Mouse (Mus musculus) mesoderm, embryonic 11.5 days (tissue): Measurements from ENCODE around the gene Galnt14.
A peak's percentile ranks its signal among the peaks of the same experiment; 100 is the strongest.

ENCODE experiments used
- DNase-seq: peaks from one replicate; pipeline ENCODE4 v3.0.0-alpha.2; 2012; ENCODE audit warnings: low read depth, low spot score

Gene Galnt14

DNA sequence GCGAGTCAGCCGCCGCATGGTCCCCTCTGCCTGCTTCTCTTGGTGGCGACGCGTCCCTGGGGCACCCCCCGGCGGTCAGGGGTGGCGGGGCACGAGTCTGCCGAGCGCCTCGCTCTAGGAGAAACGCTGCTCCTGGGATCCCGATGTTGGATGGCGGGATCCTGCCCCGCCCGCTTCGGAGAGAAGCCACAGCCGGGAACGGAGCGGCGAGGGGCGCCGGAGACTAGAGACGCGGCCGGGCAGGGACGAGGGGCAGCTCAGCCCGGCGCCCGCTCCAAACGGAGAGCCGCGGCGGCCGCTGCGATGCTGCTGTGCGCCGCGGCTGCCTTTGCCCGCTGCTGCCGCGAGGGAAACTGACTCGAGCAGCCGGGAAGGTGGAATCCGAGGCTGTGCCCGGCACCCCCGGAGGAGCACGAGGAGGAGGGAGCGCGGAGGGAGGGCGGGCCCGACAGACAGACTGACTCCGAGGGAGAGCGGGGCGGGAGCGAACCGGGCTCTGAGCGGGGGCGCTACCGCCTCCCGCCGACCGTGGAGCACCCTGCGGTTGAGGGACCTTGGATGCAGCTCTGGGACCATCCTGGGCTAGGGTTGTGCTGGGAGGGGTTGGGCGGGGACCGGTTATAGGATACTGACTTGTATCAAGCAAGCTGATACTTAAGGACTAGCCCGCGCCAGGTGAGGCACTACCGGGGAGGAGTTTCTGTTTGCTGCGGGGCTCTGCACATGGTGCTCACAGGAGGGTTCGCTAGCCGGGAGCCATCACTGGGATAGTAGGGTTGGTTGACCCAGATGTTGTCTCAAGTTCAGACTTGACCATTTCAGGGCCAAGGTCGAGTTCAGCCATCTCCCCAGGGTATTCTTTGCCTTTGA is at the start of gene Galnt14:
Gene Galnt14 (minus strand): TSS at position 412 of the 870 bp plus-strand sequence.
- DNase-seq, result peak; percentile 66

- DNase-seq, result peak; percentile 88
Observed at GRCm38 (mm10) chr17:73743681-73744311, 33.5 kb upstream of the Galnt14 start.

- DNase-seq, result no peak
Observed at GRCm38 (mm10) chr17:73723885-73724682, 13.8 kb upstream of the Galnt14 start.

- DNase-seq, result no peak
Observed at GRCm38 (mm10) chr17:73719021-73719748, 8.9 kb upstream of the Galnt14 start.

- no peak for DNase-seq
Observed at GRCm38 (mm10) chr17:73716684-73717083, 6.4 kb upstream of the Galnt14 start.

DNA sequence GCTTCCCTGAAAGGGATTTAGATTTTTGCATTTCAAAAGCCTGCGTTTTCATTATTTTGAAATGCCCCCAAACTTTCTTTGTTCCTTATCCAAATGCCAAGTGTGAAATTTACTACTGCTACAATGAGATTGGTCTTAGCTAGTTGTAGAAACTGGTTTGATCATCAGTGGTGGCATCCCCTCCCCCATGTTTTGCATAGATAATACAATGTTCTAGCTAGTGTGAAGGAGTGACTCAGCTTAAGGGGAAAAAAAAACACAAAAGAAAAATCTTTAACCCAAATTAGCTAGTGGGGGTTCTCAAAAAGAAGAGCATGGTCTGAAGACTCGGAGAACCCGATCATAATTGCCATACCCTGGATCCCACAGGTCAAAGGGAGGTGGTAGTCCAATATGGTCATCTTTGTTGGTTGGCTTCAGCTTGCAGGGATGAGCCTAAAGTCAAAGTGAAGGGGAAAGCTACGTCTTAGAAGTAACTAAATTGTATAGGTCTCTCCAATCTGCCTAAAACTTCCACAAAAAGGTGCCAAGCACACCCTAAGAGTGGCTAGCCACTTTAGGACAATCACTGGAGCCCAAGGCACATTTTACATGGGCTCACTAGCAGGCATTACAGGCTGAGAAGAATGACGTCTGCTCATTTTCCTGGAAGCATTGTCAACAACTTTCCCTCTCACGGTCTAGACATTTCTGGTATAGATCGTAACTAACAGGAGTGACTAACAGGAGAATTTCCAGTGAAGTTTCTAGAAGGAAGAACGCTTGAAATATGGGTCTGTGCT is 4.4 kb upstream of the Galnt14 start:
- no peak for DNase-seq

DNA sequence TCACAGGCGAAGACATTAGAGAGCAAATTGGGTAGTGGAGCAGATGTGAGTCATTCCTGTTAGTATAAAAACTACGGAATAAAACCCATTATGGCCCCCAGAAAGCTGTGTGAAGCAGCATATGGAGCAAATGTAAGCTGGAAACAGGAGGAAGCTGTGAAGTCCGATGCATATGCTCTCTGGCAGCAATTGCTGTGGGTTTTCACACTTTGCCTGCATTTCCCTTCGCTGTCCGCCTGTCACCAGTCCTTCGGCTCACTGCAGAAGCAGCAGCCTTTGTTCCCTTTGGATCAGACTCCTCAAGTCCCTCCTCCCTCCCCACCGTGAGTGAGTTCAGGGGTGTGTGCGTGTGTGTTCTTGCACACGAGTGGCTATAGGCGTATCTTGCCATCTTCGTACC is 3.1 kb upstream of the Galnt14 start:
- DNase-seq, result no peak

- DNase-seq, result no peak
Observed at GRCm38 (mm10) chr17:73711919-73712318, 1.7 kb upstream of the Galnt14 start.

DNA sequence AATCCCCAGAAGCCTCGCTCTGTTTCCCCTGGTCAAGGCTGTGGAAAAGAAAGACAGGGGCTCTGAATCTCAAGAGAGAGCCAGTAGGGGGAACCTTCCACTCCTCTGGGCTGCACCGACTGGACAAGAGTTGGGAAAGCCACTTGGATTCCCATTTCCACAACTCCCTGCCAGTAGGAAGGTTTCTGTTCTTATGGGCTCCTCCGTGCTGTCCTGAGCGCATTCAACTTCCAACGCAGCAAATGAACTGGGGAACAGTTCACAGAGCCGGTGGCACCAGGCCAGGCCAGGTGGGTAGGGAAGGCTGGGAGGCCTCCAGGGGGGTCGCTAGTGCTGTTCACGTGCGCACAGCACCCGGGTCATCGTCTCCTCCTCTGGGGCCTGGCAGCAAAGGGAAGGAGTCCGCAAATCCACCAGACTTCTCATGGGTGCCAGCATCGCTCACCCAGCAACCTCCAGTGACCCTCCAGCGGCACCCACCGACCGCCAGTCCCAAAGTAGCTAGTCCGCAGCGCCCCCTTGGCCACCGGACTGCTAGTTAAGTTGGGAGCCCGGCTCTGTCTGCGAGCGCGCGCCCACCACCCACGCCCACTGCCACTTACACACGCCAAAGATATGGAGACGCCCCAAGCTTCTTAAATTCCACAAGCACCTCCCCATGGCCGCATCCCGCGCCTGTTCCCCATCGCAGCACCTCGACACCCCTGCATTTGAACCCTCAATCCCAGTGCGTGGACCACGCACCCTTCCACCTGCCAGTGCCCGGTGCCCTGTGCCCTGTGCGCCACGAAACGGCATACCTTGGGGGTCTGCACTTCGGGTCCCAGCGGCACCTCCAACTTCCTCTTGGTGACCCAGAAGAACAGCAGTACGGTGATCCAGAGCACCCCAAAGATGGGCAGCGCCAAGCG is 867 bp downstream of the Galnt14 start:
- DNase-seq, result peak; percentile 28

GRCm38 (mm10) chr17:73708451-73708850 is 1.8 kb downstream of the Galnt14 start:
- DNase-seq, result no peak

DNA sequence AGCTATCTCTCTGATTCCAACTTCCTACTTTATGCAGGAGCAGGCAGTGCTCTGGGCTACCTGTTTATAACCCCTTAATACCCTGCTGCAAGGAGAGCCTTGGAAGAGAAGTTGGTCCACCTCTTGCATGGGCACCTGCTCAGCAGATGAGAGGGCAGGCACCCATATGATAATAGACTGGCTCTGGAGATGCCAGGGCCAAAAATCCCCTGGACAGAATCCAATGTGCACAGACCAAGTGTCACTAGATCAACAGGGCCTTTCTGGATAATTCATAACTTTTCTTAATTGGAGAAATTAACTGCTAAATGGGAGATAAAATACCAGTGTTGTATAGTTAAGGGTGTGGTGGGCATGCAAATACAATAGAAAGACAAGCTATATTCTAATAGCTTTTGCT is 6.7 kb downstream of the Galnt14 start:
- DNase-seq, result no peak

- DNase-seq, result peak; percentile 19
Observed at GRCm38 (mm10) chr17:73701016-73701415, 9.2 kb downstream of the Galnt14 start.

DNA sequence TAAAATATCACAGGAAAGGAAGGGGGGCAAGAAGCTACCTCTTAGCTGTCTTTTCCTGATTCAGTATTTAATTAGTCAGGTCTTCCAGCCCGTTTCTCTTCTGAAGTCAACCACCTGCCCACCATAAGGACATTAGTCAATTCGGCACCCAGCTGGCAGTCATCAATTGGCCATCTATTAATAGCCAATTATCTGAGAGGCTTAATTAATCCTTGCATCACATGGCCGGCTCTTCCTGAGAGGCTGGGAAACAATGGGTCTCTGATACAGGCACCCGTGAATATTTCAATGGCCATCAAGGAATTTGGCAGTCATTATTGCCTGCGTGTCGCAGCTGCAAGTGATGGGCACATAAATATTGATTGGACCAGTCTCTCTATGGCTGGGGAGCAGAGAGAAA is 10.4 kb downstream of the Galnt14 start:
- DNase-seq, result peak; percentile 12

- no peak for DNase-seq
Observed at GRCm38 (mm10) chr17:73694206-73694952, 15.9 kb downstream of the Galnt14 start.

- DNase-seq, result no peak
Observed at GRCm38 (mm10) chr17:73688261-73688660, 22.0 kb downstream of the Galnt14 start.

DNA sequence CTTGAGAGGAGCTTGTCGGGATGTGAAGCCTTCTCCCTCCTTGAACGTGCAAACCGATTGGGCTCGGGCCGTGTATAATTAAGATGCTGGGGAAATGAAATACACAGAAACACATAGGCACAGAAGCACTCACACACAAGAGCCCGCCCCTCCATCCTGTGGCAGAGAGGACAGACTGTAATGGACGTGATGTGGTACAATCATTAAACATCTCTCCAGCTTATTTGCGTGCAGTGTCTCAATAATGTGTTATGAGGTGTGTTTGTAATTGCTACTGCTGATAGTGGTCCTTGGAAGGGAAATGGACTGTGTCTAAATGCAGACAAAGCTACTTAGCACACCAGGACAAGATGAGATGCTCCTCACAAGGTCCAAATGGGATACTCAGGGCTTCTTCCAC is 24.0 kb downstream of the Galnt14 start:
- DNase-seq, result no peak

GRCm38 (mm10) chr17:73684746-73685145 is 25.5 kb downstream of the Galnt14 start:
- DNase-seq, result no peak

DNA sequence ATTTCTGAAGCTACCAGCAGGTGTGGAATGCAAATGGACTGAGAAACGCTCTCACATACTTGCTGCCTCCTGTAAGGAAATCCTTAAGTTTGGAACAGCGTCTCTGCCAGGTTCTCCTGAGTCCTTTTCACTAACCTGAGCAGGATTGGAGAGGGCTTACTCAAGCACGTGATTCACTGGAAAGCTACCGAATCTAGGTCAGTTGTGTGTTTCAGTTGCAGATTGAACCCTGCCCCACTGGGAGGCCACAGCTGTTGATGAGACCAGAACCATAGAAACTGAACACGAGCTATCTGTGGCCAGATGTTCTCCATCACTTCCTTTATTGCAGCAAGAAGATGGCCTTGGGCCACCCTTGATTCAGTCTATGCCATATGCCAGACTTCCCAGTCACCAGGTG is 38.3 kb downstream of the Galnt14 start:
- no peak for DNase-seq

GRCm38 (mm10) chr17:73670048-73670447 is 40.2 kb downstream of the Galnt14 start:
- no peak for DNase-seq
